Mouse (Mus musculus) midbrain, embryonic 12.5 days (tissue): ENCODE results near the gene Ugt2b1. TPM values are rescaled to one million over a fixed set of nuclear protein-coding genes. Genes with fewer than 3 reads are reported as not detected.
"Not testable (repeated sequence)": the region's sequence is repeated elsewhere in the genome, so short reads cannot be mapped to it uniquely, and the experiment has no call there.

Experiments used
- ATAC-seq: fragments of 200-750 bp; cut with Nextera tagmentation; 2 replicates; pipeline ENCODE4 v1.8.0; 2017; ENCODE audit warnings: low read depth, moderate TSS enrichment, moderate library complexity; ENCODE audit not compliant: low FRiP score
- H3K27ac ChIP-seq: fragments of 300-500 bp; sonication (generic); replicated peaks from 2 replicates; pipeline ENCODE4 v1.5.1; 2016; ENCODE audit warnings: mild to moderate bottlenecking
- H3K27me3 ChIP-seq: fragments of 300-500 bp; sonication (generic); 2 replicates; pipeline ENCODE4 v1.6.1; 2016; ENCODE audit warnings: mild to moderate bottlenecking
- H3K36me3 ChIP-seq: fragments of 300-500 bp; sonication (generic); 2 replicates; pipeline ENCODE4 v1.6.1; 2016
- H3K4me1 ChIP-seq: fragments of 300-500 bp; sonication (generic); 2 replicates; pipeline ENCODE4 v1.6.1; 2016
- H3K4me2 ChIP-seq: fragments of 300-500 bp; sonication (generic); replicated peaks from 2 replicates; pipeline ENCODE4 v1.6.1; 2016; ENCODE audit warnings: mild to moderate bottlenecking, moderate library complexity
- H3K4me3 ChIP-seq: fragments of 300-500 bp; sonication (generic); 2 replicates; pipeline ENCODE4 v1.5.1; 2016; ENCODE audit warnings: mild to moderate bottlenecking
- H3K9ac ChIP-seq: fragments of 300-500 bp; sonication (generic); replicated peaks from 2 replicates; pipeline ENCODE4 v1.6.1; 2016; ENCODE audit warnings: mild to moderate bottlenecking, moderate library complexity
- H3K9me3 ChIP-seq: fragments of 300-500 bp; sonication (generic); 2 replicates; pipeline ENCODE4 v1.6.1; 2016; ENCODE audit warnings: mild to moderate bottlenecking
- WGBS: fragments of 180-500 bp; shearing (Covaris S2); methylation state at CpG from one replicate; pipeline ENCODE4 v1.1.7; 2016; 5-methylcytosine and 5-hydroxymethylcytosine counted together
- polyA plus RNA-seq: library from polyadenylated mRNA; unstranded; fragments of >200 nt; fragmentation: Nextera tagmentation; extraction: Ambion mirVana; gene quantifications from 2 replicates; pipeline ENCODE4 v1.2.1, GENCODE M21; 2016

Gene Ugt2b1
- polyA plus RNA-seq: not detected in 2 replicates

- H3K27me3 ChIP-seq: no peaks in the 10 kb centered on the region
- H3K27ac ChIP-seq: no peak within 1 kb of the TSS
- no peak within 1 kb of the TSS for H3K9ac ChIP-seq
- H3K4me3 ChIP-seq: no peak within 1 kb of the TSS
- no peak for ATAC-seq
- no peak within 1 kb of the TSS for H3K4me2 ChIP-seq
- H3K36me3 ChIP-seq: no peaks in the 10 kb centered on the region
- WGBS: 88% methylated on average over 2 of the region's 2 CpGs
- H3K9me3 ChIP-seq: no peaks in the 10 kb centered on the region
- no peaks in the 10 kb centered on the region for H3K4me1 ChIP-seq
Measured at GRCm38 (mm10) chr5:86926426-86926825, at the start of gene Ugt2b1. Ugt2b1 (minus strand) TSS chr5:86926530.

DNA sequence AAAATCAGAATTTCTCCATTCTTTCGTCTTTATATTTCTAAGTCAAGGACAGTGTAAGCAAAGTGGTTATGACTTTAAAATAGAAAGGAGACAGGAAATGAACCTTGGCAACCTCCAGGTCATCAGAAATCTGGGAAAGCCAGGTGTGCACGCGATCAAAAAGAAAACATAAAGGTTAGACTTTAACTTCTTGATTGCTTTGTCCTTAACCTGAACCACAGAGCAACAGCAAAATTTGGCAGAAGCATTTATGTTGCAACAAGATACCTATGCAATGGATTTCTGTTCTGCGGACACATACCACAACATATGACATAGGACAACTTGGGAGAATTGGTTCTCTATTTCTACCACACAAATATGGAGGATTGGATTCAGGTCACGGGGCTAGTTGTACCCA, 40.9 kb upstream of the Ugt2b1 start:
- H3K4me1 ChIP-seq, H3K27ac ChIP-seq, H3K27me3 ChIP-seq, H3K4me3 ChIP-seq, H3K4me2 ChIP-seq, H3K9ac ChIP-seq, H3K9me3 ChIP-seq, ATAC-seq, H3K36me3 ChIP-seq: not testable (repeated sequence)
- 95% methylated on average over 5 of the region's 5 CpGs for WGBS

DNA sequence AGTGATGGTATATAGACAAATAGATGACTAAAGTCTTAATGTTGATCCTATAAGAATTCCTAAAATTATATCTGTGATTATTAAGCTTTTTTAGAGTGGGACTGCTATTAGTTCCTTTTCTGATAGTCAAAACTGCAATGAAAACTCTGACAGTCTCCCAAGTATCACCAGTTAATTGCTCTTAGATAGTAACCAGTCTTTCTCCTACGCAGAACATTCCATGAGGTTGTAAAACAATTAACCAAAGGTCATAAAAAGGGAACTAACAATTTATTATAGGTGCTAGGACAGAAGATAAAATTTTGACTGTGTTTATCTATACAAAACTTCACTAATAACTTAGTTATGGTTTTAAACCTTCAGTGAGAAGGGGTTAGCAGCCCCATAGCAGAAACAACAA, 36.5 kb upstream of the Ugt2b1 start:
- not testable (repeated sequence) for H3K9me3 ChIP-seq, H3K9ac ChIP-seq, H3K27ac ChIP-seq, ATAC-seq, H3K27me3 ChIP-seq, H3K4me1 ChIP-seq, H3K4me2 ChIP-seq, H3K4me3 ChIP-seq, H3K36me3 ChIP-seq
- WGBS: 82% methylated on average over 1 of the region's 1 CpGs

GRCm38 (mm10) chr5:86961587-86962358, 35.4 kb upstream of the Ugt2b1 start:
- Histone ChIP-seq H3K27me3 (no peaks in the 10 kb centered on the region), H3K4me3 (no peak overlapping the region), H3K4me1 (no peaks in the 10 kb centered on the region), H3K27ac (no peak overlapping the region), H3K9ac (no peak overlapping the region), H3K36me3 (no peaks in the 10 kb centered on the region), H3K4me2 (no peak overlapping the region), H3K9me3 (no peaks in the 10 kb centered on the region)
- ATAC-seq: no peak
- WGBS: 78% methylated on average over 3 of the region's 3 CpGs

- ATAC-seq: no peak
- no peaks in the 10 kb centered on the region for H3K27me3 ChIP-seq
- H3K4me2 ChIP-seq: no peak overlapping the region
- no peak overlapping the region for H3K4me3 ChIP-seq
- no peaks in the 10 kb centered on the region for H3K9me3 ChIP-seq
- H3K36me3 ChIP-seq: no peaks in the 10 kb centered on the region
- H3K4me1 ChIP-seq: no peaks in the 10 kb centered on the region
- no peak overlapping the region for H3K27ac ChIP-seq
- no peak overlapping the region for H3K9ac ChIP-seq
- 82% methylated on average over 3 of the region's 3 CpGs for WGBS
Measured at GRCm38 (mm10) chr5:86960504-86960903, 34.2 kb upstream of the Ugt2b1 start.

- Histone ChIP-seq H3K9ac (no peak overlapping the region), H3K4me1 (no peaks in the 10 kb centered on the region), H3K27ac (no peak overlapping the region), H3K4me3 (no peak overlapping the region), H3K27me3 (no peaks in the 10 kb centered on the region), H3K36me3 (no peaks in the 10 kb centered on the region), H3K4me2 (no peak overlapping the region), H3K9me3 (peaks cover 3% of the 10 kb centered on the region; the same call in 1 of the 2 replicates)
- no peak for ATAC-seq
- 94% methylated on average over 2 of the region's 2 CpGs for WGBS
Measured at GRCm38 (mm10) chr5:86942111-86942510, 15.8 kb upstream of the Ugt2b1 start.

DNA sequence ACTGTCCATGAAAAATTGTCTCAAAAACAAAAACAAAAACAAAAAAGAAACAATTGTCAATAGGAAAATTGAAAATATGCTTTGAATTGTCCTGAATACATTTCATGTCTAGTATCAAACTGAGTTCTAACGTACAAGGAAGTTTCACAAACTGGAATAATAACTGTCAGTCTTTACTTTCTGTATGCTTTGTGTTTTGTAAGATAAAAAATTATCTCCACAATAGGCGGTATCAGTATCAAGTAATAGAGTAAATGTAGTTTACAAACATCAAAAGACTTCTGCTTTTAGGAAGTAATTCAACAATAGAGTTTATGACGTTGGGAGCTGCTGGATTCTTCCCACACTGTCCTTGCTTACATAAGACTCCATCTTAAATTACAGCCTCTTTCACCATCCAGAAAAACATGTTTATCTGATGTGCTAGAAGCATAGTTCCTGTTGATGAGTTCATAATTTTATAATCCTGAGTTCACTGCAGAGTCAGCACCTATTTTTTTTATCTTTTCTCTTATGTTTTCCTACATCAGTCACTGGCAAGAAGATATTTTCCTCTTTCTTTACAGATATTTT, 5.6 kb downstream of the Ugt2b1 start:
- Histone ChIP-seq H3K4me1 (no peaks in the 10 kb centered on the region), H3K9me3 (no peaks in the 10 kb centered on the region), H3K9ac (no peak overlapping the region), H3K4me3 (no peak overlapping the region), H3K36me3 (no peaks in the 10 kb centered on the region), H3K27me3 (no peaks in the 10 kb centered on the region), H3K27ac (no peak overlapping the region), H3K4me2 (no peak overlapping the region)
- no peak for ATAC-seq
- whole genome bisulfite sequencing: 76% methylated on average over 3 of the region's 3 CpGs

DNA sequence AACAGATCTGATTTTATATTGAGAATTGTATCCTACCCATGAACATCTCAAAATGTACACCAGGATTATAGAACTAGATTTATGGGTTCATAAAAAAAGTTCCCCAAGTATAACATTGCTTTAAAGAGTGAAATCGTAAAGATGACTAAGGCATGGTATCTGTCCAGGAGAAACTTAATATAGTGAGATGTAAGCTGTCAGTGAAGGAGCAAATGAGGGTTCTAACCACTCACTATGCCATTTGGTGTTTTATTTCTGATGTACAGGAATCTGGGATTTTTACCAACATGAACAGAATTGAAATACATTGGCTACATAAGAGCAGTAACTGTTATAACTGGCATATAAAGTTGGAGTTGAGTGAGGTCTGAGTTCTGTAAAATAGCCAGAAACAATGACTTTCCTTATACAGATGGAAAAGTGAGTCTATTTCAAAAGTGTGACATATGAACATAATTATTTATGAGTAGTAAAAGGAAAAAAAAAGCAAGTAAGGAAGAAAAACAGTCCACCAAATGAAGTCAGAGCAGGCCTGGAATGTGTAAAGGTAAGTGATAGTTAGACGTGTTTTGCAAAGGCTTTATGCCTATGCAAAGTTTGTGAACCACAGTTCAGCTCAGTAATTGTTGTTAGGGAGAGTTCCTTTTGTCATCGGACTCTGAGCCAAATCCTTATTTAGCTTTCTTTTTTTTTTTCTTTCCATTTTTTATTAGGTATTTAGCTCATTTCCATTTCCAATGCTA, 14.8 kb downstream of the Ugt2b1 start:
- Histone ChIP-seq H3K9ac (no peak overlapping the region), H3K4me3 (no peak overlapping the region), H3K9me3 (no peaks in the 10 kb centered on the region), H3K27me3 (no peaks in the 10 kb centered on the region), H3K36me3 (no peaks in the 10 kb centered on the region), H3K27ac (no peak overlapping the region), H3K4me1 (no peaks in the 10 kb centered on the region), H3K4me2 (no peak overlapping the region)
- 84% methylated on average over 3 of the region's 3 CpGs for WGBS
- no peak for ATAC-seq

DNA sequence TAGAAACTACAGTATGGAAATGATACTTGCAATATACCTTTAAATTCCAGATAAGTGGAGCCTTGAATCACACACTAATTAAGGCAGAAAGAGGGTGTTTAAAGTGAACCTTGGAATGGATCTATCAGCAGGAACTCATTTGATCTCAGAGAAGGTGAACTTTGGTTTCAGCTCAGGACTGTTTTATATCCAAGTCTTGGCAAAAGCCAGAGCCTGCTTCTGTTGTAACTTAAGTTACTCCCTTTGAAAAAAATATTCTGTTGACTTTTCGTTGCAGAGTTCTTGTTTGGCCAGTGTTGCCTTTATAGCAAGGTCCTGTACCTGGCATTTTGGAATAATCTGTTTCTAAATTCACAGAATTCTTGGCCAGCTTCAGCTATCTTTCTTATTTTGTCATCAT, 15.6 kb downstream of the Ugt2b1 start:
- H3K4me2 ChIP-seq: no peak overlapping the region
- WGBS: 73% methylated on average over 1 of the region's 1 CpGs
- H3K27me3 ChIP-seq: no peaks in the 10 kb centered on the region
- H3K4me3 ChIP-seq: no peak overlapping the region
- no peaks in the 10 kb centered on the region for H3K36me3 ChIP-seq
- H3K9ac ChIP-seq: no peak overlapping the region
- H3K27ac ChIP-seq: no peak overlapping the region
- ATAC-seq: no peak
- H3K4me1 ChIP-seq: no peaks in the 10 kb centered on the region
- no peaks in the 10 kb centered on the region for H3K9me3 ChIP-seq

DNA sequence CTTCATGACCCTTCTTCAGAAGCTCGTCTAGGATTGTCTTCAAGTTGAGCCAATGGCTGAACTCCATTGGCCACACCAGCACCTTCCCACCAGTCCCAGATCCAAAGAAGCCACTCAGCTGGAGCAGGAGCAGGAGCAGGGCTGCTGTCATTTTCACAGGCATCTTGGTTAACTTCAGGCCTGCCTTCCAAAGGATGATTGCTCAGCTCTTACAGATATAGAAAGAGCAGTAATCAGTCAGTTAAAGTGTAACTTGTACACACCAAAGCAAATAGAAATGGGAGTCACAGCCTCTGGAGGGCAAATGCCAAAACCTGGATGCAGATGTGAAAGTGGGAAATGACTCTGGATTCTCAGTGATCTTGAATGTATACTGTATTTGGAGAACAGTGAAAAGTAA, 19.6 kb downstream of the Ugt2b1 start, which contains the start of gene Ugt2b34:
Gene Ugt2b34 (minus strand): TSS at position 180 of the 400 bp plus-strand sequence.
- Histone ChIP-seq H3K4me3 (no peak within 1 kb of the TSS), H3K4me1 (no peaks in the 10 kb centered on the region), H3K36me3 (no peaks in the 10 kb centered on the region), H3K27me3 (no peaks in the 10 kb centered on the region), H3K9me3 (no peaks in the 10 kb centered on the region), H3K9ac (no peak within 1 kb of the TSS), H3K4me2 (no peak within 1 kb of the TSS), H3K27ac (no peak within 1 kb of the TSS)
- WGBS: 75% methylated on average over 1 of the region's 1 CpGs
- no peak for ATAC-seq

- no peak overlapping the region for H3K9ac ChIP-seq
- no peaks in the 10 kb centered on the region for H3K27me3 ChIP-seq
- H3K9me3 ChIP-seq: peaks cover 6% of the 10 kb centered on the region; the same call in 1 of the 2 replicates
- 82% methylated on average over 1 of the region's 1 CpGs for WGBS
- no peak overlapping the region for H3K4me2 ChIP-seq
- no peak for ATAC-seq
- H3K4me1 ChIP-seq: no peaks in the 10 kb centered on the region
- H3K36me3 ChIP-seq: no peaks in the 10 kb centered on the region
- H3K4me3 ChIP-seq: no peak overlapping the region
- H3K27ac ChIP-seq: no peak overlapping the region
Measured at GRCm38 (mm10) chr5:86889933-86890332, 36.4 kb downstream of the Ugt2b1 start.

GRCm38 (mm10) chr5:86888420-86888819, 37.9 kb downstream of the Ugt2b1 start:
- Histone ChIP-seq H3K27me3 (no peaks in the 10 kb centered on the region), H3K9me3 (no peaks in the 10 kb centered on the region), H3K36me3 (no peaks in the 10 kb centered on the region), H3K4me2 (no peak overlapping the region), H3K27ac (no peak overlapping the region), H3K4me1 (no peaks in the 10 kb centered on the region), H3K9ac (no peak overlapping the region), H3K4me3 (no peak overlapping the region)
- no peak for ATAC-seq
- 91% methylated on average over 1 of the region's 1 CpGs for WGBS
